Mouse (Mus musculus) gastrocnemius, postnatal 4 days (tissue): ENCODE measurements at regions not wholly inside any gene's neighbourhood (a gene's known extent, or its start where the extent isn't known, plus 50 kb on each side); places are given as distances from the start of the nearest gene placed in this dataset.

Experiments used
- DNase-seq, 2 experiments: peaks; one replicate each; pipeline ENCODE4 v3.0.0; 2021 to 2022; ENCODE audit warnings: low spot score in 2 of 2, mixed read lengths in 2 of 2

GRCm38 (mm10) chr9:56547291-56547977, 129.0 kb downstream of the Hmg20a start:
- no peak for DNase-seq

- DNase-seq, result no peak
Measured at GRCm38 (mm10) chr9:56549774-56550173, 131.4 kb downstream of the Hmg20a start.

GRCm38 (mm10) chr9:56550178-56550577, 131.8 kb downstream of the Hmg20a start:
- no peak for DNase-seq

GRCm38 (mm10) chr9:56551376-56552186, 133.2 kb downstream of the Hmg20a start:
- DNase-seq, result no peak

GRCm38 (mm10) chr9:56552187-56552686, 133.8 kb downstream of the Hmg20a start:
- DNase-seq, result no peak

GRCm38 (mm10) chr9:56552766-56553165, 134.4 kb downstream of the Hmg20a start:
- peak; percentile 60 to 79 for DNase-seq

- no peak for DNase-seq
Measured at GRCm38 (mm10) chr9:56553626-56554025, 135.2 kb downstream of the Hmg20a start.

GRCm38 (mm10) chr9:56554096-56554495, 135.7 kb downstream of the Hmg20a start:
- DNase-seq, result no peak

GRCm38 (mm10) chr9:56559618-56560144, 141.3 kb downstream of the Hmg20a start:
- no peak for DNase-seq

GRCm38 (mm10) chr9:56562440-56562839, 144.0 kb downstream of the Hmg20a start:
- no peak for DNase-seq

- no peak for DNase-seq
Measured at GRCm38 (mm10) chr9:56564048-56564737, 145.8 kb downstream of the Hmg20a start.
